Mouse (Mus musculus) kidney, postnatal 0 days (tissue): ENCODE measurements around the gene Ank2. TPM values are rescaled to one million over a fixed set of nuclear protein-coding genes. Genes with fewer than 3 reads are reported as not detected.

Experiments used
- ATAC-seq: fragments of 200-750 bp; cut with Nextera tagmentation; replicated peaks from 2 replicates; pipeline ENCODE4 v1.8.0; 2017; ENCODE audit warnings: low read depth, moderate number of reproducible peaks, moderate TSS enrichment, moderate library complexity; ENCODE audit not compliant: low FRiP score
- DNase-seq: peaks from one replicate; pipeline ENCODE4 v3.0.0-alpha.2; 2016; ENCODE audit warnings: low spot score
- H3K27ac ChIP-seq: fragments of 300-500 bp; sonication (generic); 2 replicates; pipeline ENCODE4 v1.5.1; 2014; ENCODE audit warnings: mild to moderate bottlenecking
- H3K27me3 ChIP-seq: fragments of 300-500 bp; sonication (generic); 2 replicates; pipeline ENCODE4 v1.6.1; 2014; ENCODE audit warnings: low read length, mixed read lengths; ENCODE audit not compliant: insufficient read depth
- H3K36me3 ChIP-seq: fragments of 300-500 bp; sonication (generic); 2 replicates; pipeline ENCODE4 v1.6.1; 2014; ENCODE audit warnings: low read length, mixed read lengths; ENCODE audit not compliant: insufficient read depth
- H3K4me1 ChIP-seq: fragments of 300-500 bp; sonication (generic); replicated peaks from 2 replicates; pipeline ENCODE4 v1.6.1; 2014; ENCODE audit warnings: antibody characterized with exemption, low read length, mixed read lengths; ENCODE audit not compliant: insufficient read depth
- H3K4me2 ChIP-seq: fragments of 300-500 bp; sonication (generic); 2 replicates; pipeline ENCODE4 v1.6.1; 2014; ENCODE audit warnings: mild to moderate bottlenecking, low read length, moderate library complexity, mixed read lengths
- H3K4me3 ChIP-seq: fragments of 300-500 bp; sonication (generic); replicated peaks from 2 replicates; pipeline ENCODE4 v1.5.1; 2014; ENCODE audit warnings: low read depth, low read length
- H3K9ac ChIP-seq: fragments of 300-500 bp; sonication (generic); 2 replicates; pipeline ENCODE4 v1.6.1; 2014; ENCODE audit warnings: low read depth, low read length
- H3K9me3 ChIP-seq: fragments of 300-500 bp; sonication (generic); replicated peaks from 2 replicates; pipeline ENCODE4 v1.6.1; 2016; ENCODE audit warnings: low read length, inconsistent platforms, mixed read lengths
- CTCF ChIP-seq: IDR thresholded peaks from 2 replicates; pipeline ENCODE4 v1.5.1; 2016; ENCODE audit warnings: antibody characterized with exemption, low read depth, mild to moderate bottlenecking, moderate library complexity
- WGBS: fragments of 180-500 bp; shearing (Covaris S2); extraction: QIAGEN DNeasy Blood & Tissue Kit; methylation state at CpG from one replicate; pipeline ENCODE4 v1.1.7; 2014; 5-methylcytosine and 5-hydroxymethylcytosine counted together
- polyA plus RNA-seq: library from polyadenylated mRNA; unstranded; fragments of >200 nt; fragmentation: Nextera tagmentation; extraction: Ambion mirVana; gene quantifications from 2 replicates; pipeline ENCODE4 v1.2.1, GENCODE M21; 2015

The Ank2 gene
- polyA plus RNA-seq, 1 experiment from 2014 or later, result 4.1 TPM

GRCm38 (mm10) chr3:127350602-127351362, 148.4 kb downstream of the Ank2 start:
- H3K36me3 ChIP-seq, result no peaks in the 10 kb centered on the region
- H3K4me1 ChIP-seq, result no peaks in the 10 kb centered on the region
- H3K9me3 ChIP-seq, result no peaks in the 10 kb centered on the region
- H3K4me2 ChIP-seq, result no peak overlapping the region
- DNase-seq (no peak), ATAC-seq (no peak)
- no peak overlapping the region for H3K27ac ChIP-seq
- 89% methylated on average over 9 of the region's 9 CpGs for WGBS
- no peak overlapping the region for H3K9ac ChIP-seq
- H3K4me3 ChIP-seq, result no peak overlapping the region
- no peak for TF ChIP-seq CTCF
- H3K27me3 ChIP-seq, result no peaks in the 10 kb centered on the region

DNA sequence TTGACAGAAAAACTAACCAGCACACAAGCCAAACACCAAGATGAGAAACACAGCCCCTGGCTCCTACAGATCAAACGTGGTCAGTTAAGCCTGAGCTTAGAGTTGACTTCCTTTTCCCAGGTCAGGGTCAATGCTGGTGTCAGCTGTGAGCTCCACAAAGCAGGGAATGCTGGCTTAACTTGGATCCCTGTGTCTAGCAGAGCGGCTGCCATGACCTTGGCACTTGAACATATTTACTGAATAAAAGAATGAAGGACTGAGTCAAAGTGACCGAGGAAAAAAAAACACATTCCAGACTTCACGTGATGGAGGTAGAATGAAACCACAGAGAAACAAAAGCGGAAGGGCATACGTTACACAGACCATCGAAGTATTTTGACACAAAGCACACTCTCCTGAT, 150.2 kb downstream of the Ank2 start:
- 72% methylated on average over 7 of the region's 7 CpGs for WGBS
- ATAC-seq (no peak), DNase-seq (no peak)
- Histone ChIP-seq H3K4me2 (no peak overlapping the region), H3K9me3 (no peaks in the 10 kb centered on the region), H3K36me3 (no peaks in the 10 kb centered on the region), H3K4me3 (no peak overlapping the region), H3K9ac (no peak overlapping the region), H3K4me1 (no peaks in the 10 kb centered on the region), H3K27me3 (no peaks in the 10 kb centered on the region), H3K27ac (no peak overlapping the region)
- TF ChIP-seq CTCF, result no peak

- H3K9ac ChIP-seq, result no peak overlapping the region
- no peak overlapping the region for H3K4me3 ChIP-seq
- DNase-seq (no peak), ATAC-seq (no peak)
- H3K27ac ChIP-seq, result no peak overlapping the region
- no peak overlapping the region for H3K4me2 ChIP-seq
- no peaks in the 10 kb centered on the region for H3K27me3 ChIP-seq
- no peaks in the 10 kb centered on the region for H3K36me3 ChIP-seq
- no peaks in the 10 kb centered on the region for H3K4me1 ChIP-seq
- H3K9me3 ChIP-seq, result no peaks in the 10 kb centered on the region
- WGBS, result 71% methylated on average over 8 of the region's 8 CpGs
- no peak for TF ChIP-seq CTCF
Observed at GRCm38 (mm10) chr3:127345860-127346459, 153.2 kb downstream of the Ank2 start.

DNA sequence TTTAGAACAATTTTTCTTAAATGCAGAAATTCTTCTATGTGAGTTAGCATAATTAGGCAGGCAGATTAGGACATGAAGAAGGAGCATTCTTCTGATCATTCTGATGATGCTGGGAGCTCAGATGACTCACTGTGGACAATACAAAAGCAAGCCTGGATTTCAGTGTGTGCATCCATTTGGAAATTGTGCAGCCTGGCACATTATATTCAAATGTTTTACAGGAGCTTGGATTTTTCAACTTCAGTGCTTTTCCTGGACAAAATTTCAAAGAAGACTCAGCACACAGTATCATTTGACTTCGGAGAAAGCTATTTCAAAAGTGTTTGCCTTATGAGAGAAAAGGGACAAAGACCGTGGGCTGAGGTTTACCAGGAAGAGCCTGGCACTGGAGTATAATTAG, 157.8 kb downstream of the Ank2 start:
- Histone ChIP-seq H3K9ac (no peak overlapping the region), H3K9me3 (no peaks in the 10 kb centered on the region), H3K4me1 (no peaks in the 10 kb centered on the region), H3K27ac (no peak overlapping the region), H3K36me3 (no peaks in the 10 kb centered on the region), H3K4me3 (no peak overlapping the region), H3K27me3 (no peaks in the 10 kb centered on the region), H3K4me2 (no peak overlapping the region)
- ATAC-seq (no peak), DNase-seq (no peak)
- 86% methylated on average over 2 of the region's 2 CpGs for WGBS
- TF ChIP-seq CTCF, result no peak

DNA sequence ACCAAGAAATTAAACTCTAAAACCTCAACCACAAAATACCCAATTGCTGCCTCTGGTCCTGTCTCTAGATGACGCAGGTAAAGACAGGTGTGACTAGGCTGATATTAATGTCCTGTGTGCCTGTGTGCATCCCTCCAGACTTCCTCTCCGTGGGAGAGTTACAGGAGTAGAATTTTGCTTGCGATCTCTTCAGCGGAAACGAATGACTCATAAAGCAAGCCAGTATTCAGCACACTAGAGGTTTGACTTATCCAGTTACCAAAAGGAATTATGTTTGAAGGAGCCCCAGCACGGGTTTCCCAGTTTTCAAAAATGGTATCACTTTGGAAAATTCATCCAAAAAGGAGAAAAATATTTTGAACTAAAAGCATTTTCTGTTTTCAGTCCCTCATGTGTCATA, 164.3 kb downstream of the Ank2 start:
- WGBS, result 80% methylated on average over 6 of the region's 6 CpGs
- no peaks in the 10 kb centered on the region for H3K9me3 ChIP-seq
- no peak overlapping the region for H3K4me3 ChIP-seq
- H3K4me2 ChIP-seq, result no peak overlapping the region
- no peaks in the 10 kb centered on the region for H3K4me1 ChIP-seq
- no peak for ATAC-seq
- DNase-seq, result no peak
- no peak overlapping the region for H3K9ac ChIP-seq
- H3K27me3 ChIP-seq, result no peaks in the 10 kb centered on the region
- no peaks in the 10 kb centered on the region for H3K36me3 ChIP-seq
- no peak overlapping the region for H3K27ac ChIP-seq
- no peak for TF ChIP-seq CTCF

- 94% methylated on average over 6 of the region's 6 CpGs for WGBS
- H3K9me3 ChIP-seq, result no peaks in the 10 kb centered on the region
- H3K4me3 ChIP-seq, result no peak overlapping the region
- H3K27me3 ChIP-seq, result no peaks in the 10 kb centered on the region
- no peak for ATAC-seq
- no peak overlapping the region for H3K9ac ChIP-seq
- no peak overlapping the region for H3K4me2 ChIP-seq
- TF ChIP-seq CTCF, result no peak
- no peak for DNase-seq
- H3K36me3 ChIP-seq, result no peaks in the 10 kb centered on the region
- H3K4me1 ChIP-seq, result no peaks in the 10 kb centered on the region
- H3K27ac ChIP-seq, result no peak overlapping the region
Observed at GRCm38 (mm10) chr3:127331562-127331961, 167.6 kb downstream of the Ank2 start.
